Mouse (Mus musculus): ENCODE data around the gene Col6a4.

GRCm38 (mm10) chr9:106123599-106123998, 27.0 kb upstream of the Col6a4 start:
- TF ChIP-seq POLR2A (IDR thresholded peaks at IDR 0.05; ENCODE audit: extremely low read depth, insufficient read depth, low read length) (no peak), CTCF (IDR thresholded peaks at IDR 0.05; ENCODE audit: extremely low read depth, insufficient read depth, low read length) (peak; percentile 84)

Data from cortical plate, adult 2 months (tissue).